Mouse (Mus musculus) ES-Bruce4 (cell line): Measurements from ENCODE around the gene Hmga1b.

Experiments
- CTCF ChIP-seq: IDR thresholded peaks from one replicate; pipeline ENCODE4 v1.8.1; 2011; ENCODE audit warnings: low read depth, low read length
- EP300 ChIP-seq: IDR thresholded peaks from 2 replicates; pipeline ENCODE4 v1.6.1; 2011; ENCODE audit warnings: low read depth, low read length; ENCODE audit not compliant: insufficient read depth
- POLR2A ChIP-seq: IDR thresholded peaks from one replicate; pipeline ENCODE4 v1.8.1; 2011; ENCODE audit warnings: low read length; ENCODE audit not compliant: insufficient read depth

DNA sequence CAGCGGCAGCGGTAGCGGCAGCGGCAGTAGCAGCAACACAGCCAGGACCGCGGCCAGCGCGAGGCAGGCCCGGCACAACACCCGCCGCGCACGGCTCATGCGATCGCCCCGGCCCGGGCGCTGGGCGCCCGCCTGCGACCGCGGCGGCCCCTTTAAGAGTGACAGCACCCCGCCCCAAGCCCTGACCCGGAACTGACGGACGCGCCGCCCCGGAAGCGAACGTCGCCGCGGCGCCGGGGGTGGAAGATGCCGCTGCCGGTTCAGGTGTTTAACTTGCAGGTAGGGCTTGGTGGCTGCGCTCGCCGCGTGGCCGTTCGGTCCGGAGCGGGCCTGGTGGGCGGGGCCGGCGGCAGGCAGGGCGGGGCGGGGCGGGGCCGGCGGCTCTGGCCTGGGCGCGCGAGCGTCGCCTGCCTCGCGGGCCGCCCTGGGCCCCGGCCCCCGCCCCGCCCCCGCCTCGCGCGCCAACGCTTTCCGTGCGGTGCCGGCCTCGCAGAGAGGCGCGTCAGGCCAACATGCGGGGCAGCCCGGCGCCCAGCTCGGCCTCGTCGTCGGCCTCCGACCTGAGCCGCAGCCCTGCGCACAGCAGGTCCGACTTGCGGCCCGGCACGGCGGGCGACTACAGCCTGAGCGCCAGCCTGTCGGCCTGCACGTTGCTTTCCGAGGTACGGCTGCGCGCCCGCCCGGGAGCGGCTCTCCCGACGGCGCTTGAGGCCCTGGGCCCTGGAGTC lies 21.6 kb downstream of the Hmga1b start, which contains the start of the genes Rfng and Gps1:
- TF ChIP-seq CTCF = no peak
- no peak for TF ChIP-seq POLR2A
- no peak for TF ChIP-seq EP300
